Mouse (Mus musculus): ENCODE data around the gene Dhdh. TPM values are rescaled to one million over a fixed set of nuclear protein-coding genes. Genes with fewer than 3 reads are reported as not detected.

The Dhdh gene
- polyA plus RNA-seq, 1 experiment from 2014 or later, result 2.2 TPM

- WGBS, result 25% methylated on average over 12 of the region's 12 CpGs
- Histone ChIP-seq H3K9ac (ENCODE audit: low read depth, low read length) (peak overlapping the region; percentile 97), H3K4me1 (ENCODE audit: control insufficient read depth, insufficient read depth, low read length) (peaks cover 24% of the 10 kb centered on the region), H3K9me3 (ENCODE audit: control insufficient read depth, low read length) (no peaks in the 10 kb centered on the region), H3K27me3 (replicated peaks; ENCODE audit: control insufficient read depth, insufficient read depth, low read length) (no peaks in the 10 kb centered on the region), H3K36me3 (ENCODE audit: control insufficient read depth, insufficient read depth, low read length) (no peaks in the 10 kb centered on the region), H3K4me2 (ENCODE audit: low read depth, low read length) (peak overlapping the region; percentile 93), H3K27ac (ENCODE audit: low read length) (peak overlapping the region; percentile 95), H3K4me3 (ENCODE audit: low read length) (peak overlapping the region; percentile 87)
- no peak for ATAC-seq
Observed at GRCm38 (mm10) chr7:45524841-45525621, 36.4 kb upstream of the Dhdh start.

DNA sequence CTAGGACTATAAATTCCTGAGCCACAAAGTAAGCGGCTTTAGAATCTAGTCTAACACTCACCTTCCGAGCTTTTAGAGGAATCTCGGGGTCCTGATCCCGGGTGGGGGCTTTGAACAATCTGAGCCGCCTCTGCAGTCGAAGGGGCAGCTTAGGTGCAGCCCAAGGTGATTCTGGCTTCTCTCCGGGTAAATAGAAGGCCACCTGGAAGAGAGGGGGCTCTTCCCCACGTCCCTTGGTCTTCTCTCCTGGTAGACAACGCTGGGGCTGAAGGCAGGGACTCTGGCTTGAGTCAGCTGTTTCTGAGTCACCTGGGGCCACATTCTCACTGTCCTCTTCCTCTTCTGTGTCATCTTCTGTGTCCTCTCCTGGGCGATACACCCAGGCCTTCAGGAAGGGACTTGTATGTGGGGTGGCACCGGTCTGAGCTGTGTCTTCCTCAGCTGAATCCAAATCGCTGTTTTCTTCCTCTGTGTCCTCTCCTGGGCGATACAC lies 35.1 kb upstream of the Dhdh start:
- H3K9me3 ChIP-seq (ENCODE audit: control insufficient read depth, low read length), result no peaks in the 10 kb centered on the region
- 74% methylated on average over 12 of the region's 13 CpGs for WGBS
- no peaks in the 10 kb centered on the region for H3K27me3 ChIP-seq (replicated peaks; ENCODE audit: control insufficient read depth, insufficient read depth, low read length)
- H3K4me1 ChIP-seq (ENCODE audit: control insufficient read depth, insufficient read depth, low read length), result peaks cover 19% of the 10 kb centered on the region
- no peak overlapping the region for H3K4me2 ChIP-seq (ENCODE audit: low read depth, low read length)
- ATAC-seq, result no peak
- no peaks in the 10 kb centered on the region for H3K36me3 ChIP-seq (ENCODE audit: control insufficient read depth, insufficient read depth, low read length)
- H3K9ac ChIP-seq (ENCODE audit: low read depth, low read length), result peak overlapping the region; percentile 47; the same call in 1 of the 2 replicates
- no peak overlapping the region for H3K27ac ChIP-seq (ENCODE audit: low read length)
- H3K4me3 ChIP-seq (ENCODE audit: low read length), result peak overlapping the region; percentile 16

- H3K4me3 ChIP-seq (ENCODE audit: low read length), result no peak overlapping the region; the same call in 1 of the 2 replicates
- no peaks in the 10 kb centered on the region for H3K36me3 ChIP-seq (ENCODE audit: control insufficient read depth, insufficient read depth, low read length)
- H3K9me3 ChIP-seq (ENCODE audit: control insufficient read depth, low read length), result no peaks in the 10 kb centered on the region
- H3K9ac ChIP-seq (ENCODE audit: low read depth, low read length), result 0 out of 2 replicates have a peak overlapping the region, but pooled peaks have one; percentile 13
- no peaks in the 10 kb centered on the region for H3K27me3 ChIP-seq (replicated peaks; ENCODE audit: control insufficient read depth, insufficient read depth, low read length)
- H3K27ac ChIP-seq (ENCODE audit: low read length), result no peak overlapping the region
- peaks cover 19% of the 10 kb centered on the region for H3K4me1 ChIP-seq (ENCODE audit: control insufficient read depth, insufficient read depth, low read length)
- ATAC-seq, result no peak
- 60% methylated on average over 18 of the region's 18 CpGs for WGBS
- H3K4me2 ChIP-seq (ENCODE audit: low read depth, low read length), result no peak overlapping the region
Observed at GRCm38 (mm10) chr7:45522957-45523676, 34.5 kb upstream of the Dhdh start.

- WGBS, result 56% methylated on average over 16 of the region's 16 CpGs
- H3K27me3 ChIP-seq (replicated peaks; ENCODE audit: control insufficient read depth, insufficient read depth, low read length), result no peaks in the 10 kb centered on the region
- H3K27ac ChIP-seq (ENCODE audit: low read length), result no peak overlapping the region; the same call in 1 of the 2 replicates
- peak overlapping the region; percentile 49 for H3K4me2 ChIP-seq (ENCODE audit: low read depth, low read length)
- H3K4me1 ChIP-seq (ENCODE audit: control insufficient read depth, insufficient read depth, low read length), result peaks cover 19% of the 10 kb centered on the region
- H3K4me3 ChIP-seq (ENCODE audit: low read length), result peak overlapping the region; percentile 59
- peak overlapping the region; percentile 71; the same call in 1 of the 2 replicates for H3K9ac ChIP-seq (ENCODE audit: low read depth, low read length)
- H3K36me3 ChIP-seq (ENCODE audit: control insufficient read depth, insufficient read depth, low read length), result no peaks in the 10 kb centered on the region
- ATAC-seq, result no peak
- H3K9me3 ChIP-seq (ENCODE audit: control insufficient read depth, low read length), result no peaks in the 10 kb centered on the region
Observed at GRCm38 (mm10) chr7:45522194-45522752, 33.7 kb upstream of the Dhdh start.

GRCm38 (mm10) chr7:45521728-45522184 lies 33.2 kb upstream of the Dhdh start:
- peak overlapping the region; percentile 71 for H3K9ac ChIP-seq (ENCODE audit: low read depth, low read length)
- peak overlapping the region; percentile 88 for H3K27ac ChIP-seq (ENCODE audit: low read length)
- peaks cover 19% of the 10 kb centered on the region for H3K4me1 ChIP-seq (ENCODE audit: control insufficient read depth, insufficient read depth, low read length)
- peak overlapping the region; percentile 49 for H3K4me2 ChIP-seq (ENCODE audit: low read depth, low read length)
- ATAC-seq, result peak; percentile 52
- H3K36me3 ChIP-seq (ENCODE audit: control insufficient read depth, insufficient read depth, low read length), result no peaks in the 10 kb centered on the region
- no peaks in the 10 kb centered on the region for H3K27me3 ChIP-seq (replicated peaks; ENCODE audit: control insufficient read depth, insufficient read depth, low read length)
- WGBS, result under 1% methylated on average over 28 of the region's 28 CpGs
- peak overlapping the region; percentile 59 for H3K4me3 ChIP-seq (ENCODE audit: low read length)
- no peaks in the 10 kb centered on the region for H3K9me3 ChIP-seq (ENCODE audit: control insufficient read depth, low read length)

DNA sequence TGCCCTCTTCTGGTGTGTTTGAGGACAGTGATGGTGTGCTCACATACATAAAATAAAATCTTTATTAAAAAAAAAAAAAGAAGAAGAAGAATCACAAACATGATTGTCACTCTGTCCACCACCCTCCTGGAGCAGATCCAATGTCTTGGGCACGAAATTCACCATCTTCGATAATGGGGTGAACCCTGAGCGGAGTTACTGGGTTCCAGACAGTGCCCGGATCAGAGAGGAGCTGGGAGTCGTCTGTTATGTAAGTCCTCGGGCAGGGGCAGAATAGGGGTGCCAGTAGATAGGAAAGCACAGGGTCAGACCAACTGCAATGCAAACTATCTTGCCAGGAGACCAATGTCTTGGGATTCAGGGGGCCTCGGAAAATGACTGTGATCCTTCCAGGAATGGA lies 32.0 kb upstream of the Dhdh start:
- no peak for ATAC-seq
- Histone ChIP-seq H3K36me3 (ENCODE audit: control insufficient read depth, insufficient read depth, low read length) (no peaks in the 10 kb centered on the region), H3K27ac (ENCODE audit: low read length) (no peak overlapping the region), H3K9me3 (ENCODE audit: control insufficient read depth, low read length) (no peaks in the 10 kb centered on the region), H3K9ac (ENCODE audit: low read depth, low read length) (no peak overlapping the region), H3K4me1 (ENCODE audit: control insufficient read depth, insufficient read depth, low read length) (peaks cover 22% of the 10 kb centered on the region), H3K4me2 (ENCODE audit: low read depth, low read length) (no peak overlapping the region), H3K4me3 (ENCODE audit: low read length) (no peak overlapping the region), H3K27me3 (replicated peaks; ENCODE audit: control insufficient read depth, insufficient read depth, low read length) (no peaks in the 10 kb centered on the region)
- 91% methylated on average over 7 of the region's 7 CpGs for WGBS

- ATAC-seq, result peak; percentile 70
- H3K4me1 ChIP-seq (ENCODE audit: control insufficient read depth, insufficient read depth, low read length), result peaks cover 20% of the 10 kb centered on the region
- no peak overlapping the region for H3K9ac ChIP-seq (ENCODE audit: low read depth, low read length)
- H3K4me2 ChIP-seq (ENCODE audit: low read depth, low read length), result no peak overlapping the region
- H3K36me3 ChIP-seq (ENCODE audit: control insufficient read depth, insufficient read depth, low read length), result no peaks in the 10 kb centered on the region
- no peak overlapping the region for H3K4me3 ChIP-seq (ENCODE audit: low read length)
- no peaks in the 10 kb centered on the region for H3K27me3 ChIP-seq (replicated peaks; ENCODE audit: control insufficient read depth, insufficient read depth, low read length)
- no peak overlapping the region for H3K27ac ChIP-seq (ENCODE audit: low read length)
- no peaks in the 10 kb centered on the region for H3K9me3 ChIP-seq (ENCODE audit: control insufficient read depth, low read length)
- WGBS, result 63% methylated on average over 8 of the region's 8 CpGs
Observed at GRCm38 (mm10) chr7:45519345-45520120, 30.9 kb upstream of the Dhdh start.

DNA sequence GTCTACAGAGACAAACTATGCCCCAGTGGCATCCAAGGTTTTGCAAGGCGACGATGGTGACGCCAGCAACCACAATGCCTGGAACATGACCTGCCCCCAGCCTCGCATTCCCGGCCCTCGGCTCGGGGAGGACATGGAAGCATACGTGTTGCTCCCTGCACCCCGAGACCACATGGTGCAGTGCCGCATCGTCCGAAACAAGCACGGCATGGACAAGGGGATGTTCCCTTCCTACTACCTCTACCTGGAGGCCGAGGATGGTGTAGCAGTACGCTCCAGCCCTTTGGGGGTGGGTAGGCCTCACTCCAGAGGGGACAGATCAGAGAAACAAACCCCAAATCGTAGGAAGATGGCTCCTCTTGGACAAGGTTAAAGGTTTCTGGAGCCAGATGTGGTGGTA lies 30.0 kb upstream of the Dhdh start:
- H3K9ac ChIP-seq (ENCODE audit: low read depth, low read length), result no peak overlapping the region
- H3K36me3 ChIP-seq (ENCODE audit: control insufficient read depth, insufficient read depth, low read length), result no peaks in the 10 kb centered on the region
- H3K27me3 ChIP-seq (replicated peaks; ENCODE audit: control insufficient read depth, insufficient read depth, low read length), result no peaks in the 10 kb centered on the region
- no peak for ATAC-seq
- WGBS, result 92% methylated on average over 16 of the region's 16 CpGs
- H3K4me1 ChIP-seq (ENCODE audit: control insufficient read depth, insufficient read depth, low read length), result peaks cover 18% of the 10 kb centered on the region
- H3K27ac ChIP-seq (ENCODE audit: low read length), result no peak overlapping the region
- no peak overlapping the region for H3K4me3 ChIP-seq (ENCODE audit: low read length)
- no peak overlapping the region for H3K4me2 ChIP-seq (ENCODE audit: low read depth, low read length)
- no peaks in the 10 kb centered on the region for H3K9me3 ChIP-seq (ENCODE audit: control insufficient read depth, low read length)
